Mouse (Mus musculus) NIH3T3 (cell line): ENCODE results near the gene Grin2d.

Source experiments
- DNase-seq: peaks from one replicate; pipeline ENCODE4 v3.0.0-alpha.2; 2012; ENCODE audit warnings: low read depth

The Grin2d gene

DNA sequence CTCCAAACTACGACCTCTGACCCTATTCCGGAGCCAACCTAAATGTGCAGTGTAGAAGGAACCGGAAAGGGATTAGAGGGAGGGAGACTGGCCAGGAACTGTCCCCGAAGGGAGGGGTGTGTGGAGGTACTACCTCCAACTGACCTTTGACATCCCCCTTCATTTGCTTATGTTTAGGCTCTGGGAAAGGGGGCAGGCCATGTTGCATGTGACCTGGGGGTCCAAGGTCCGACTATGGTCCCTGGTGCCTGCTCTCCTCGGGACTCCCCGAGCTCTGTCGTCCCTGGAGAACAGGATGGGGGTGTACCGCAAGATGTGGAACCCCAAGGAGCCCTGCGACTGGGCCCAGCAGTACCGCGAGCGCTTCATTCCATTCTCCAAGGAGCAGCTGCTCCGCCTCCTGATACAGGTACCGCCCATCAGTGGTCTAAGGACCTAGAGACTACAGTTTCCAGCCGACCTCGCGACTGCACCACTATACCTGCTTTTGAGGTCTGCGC lies 19.1 kb upstream of the Grin2d start:
- DNase-seq = peak; percentile 69

GRCm38 (mm10) chr7:45896517-45897257 lies 18.5 kb upstream of the Grin2d start, which contains the start of the genes Syngr4 and Tmem143:
Gene Syngr4, minus strand, starts transcription at chr7:45896714.
Gene Tmem143, plus strand, starts transcription at chr7:45896941.
- peak; percentile 98 for DNase-seq

- DNase-seq = no peak
Observed at GRCm38 (mm10) chr7:45895931-45896516, 17.8 kb upstream of the Grin2d start.

- no peak for DNase-seq
Observed at GRCm38 (mm10) chr7:45892651-45893050, 14.5 kb upstream of the Grin2d start.

DNA sequence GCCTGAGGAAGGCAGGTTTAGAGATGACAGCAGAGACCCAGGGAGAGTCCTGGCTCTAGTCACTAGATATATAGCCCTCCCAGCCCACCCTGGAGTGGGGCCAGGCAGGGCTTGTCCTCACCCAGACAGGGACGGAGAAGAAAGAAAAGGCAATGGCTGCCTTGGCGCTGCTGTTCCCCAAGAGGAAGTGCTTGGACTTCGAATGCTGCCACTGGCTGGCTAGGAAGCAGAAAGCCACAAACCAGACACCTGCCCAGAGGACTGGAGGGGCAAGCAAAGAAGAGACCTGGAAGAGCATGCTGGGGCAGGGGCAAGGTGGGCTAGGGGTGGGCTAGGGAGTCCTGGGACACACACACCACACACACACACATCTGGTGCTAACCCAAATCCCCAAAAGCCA lies 9.1 kb upstream of the Grin2d start:
- DNase-seq = no peak

- no peak for DNase-seq
Observed at GRCm38 (mm10) chr7:45881011-45881410, 2.8 kb upstream of the Grin2d start.

GRCm38 (mm10) chr7:45880531-45880930 lies 2.4 kb upstream of the Grin2d start:
- no peak for DNase-seq

DNA sequence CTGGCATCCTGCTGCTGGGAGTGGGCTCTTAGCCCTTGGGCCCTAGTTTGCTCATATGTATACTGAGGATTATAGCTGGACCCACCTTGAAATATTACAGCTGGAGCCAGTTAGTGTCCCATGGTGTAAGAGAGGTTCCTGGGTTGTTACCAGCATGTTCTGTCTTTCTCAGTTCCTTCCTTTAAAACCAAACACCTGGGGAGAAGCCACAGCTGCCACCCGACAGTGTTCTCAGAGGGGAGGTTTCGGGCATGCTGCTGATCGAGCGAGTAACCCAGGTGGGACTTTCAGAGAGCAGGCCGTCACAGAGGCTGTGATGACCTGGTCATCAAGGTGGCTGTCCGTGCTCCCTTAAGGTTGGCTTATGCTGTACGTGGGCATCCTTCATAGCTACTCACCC lies 1.3 kb downstream of the Grin2d start:
- no peak for DNase-seq

- peak; percentile 71 for DNase-seq
Observed at GRCm38 (mm10) chr7:45873061-45873947, 4.9 kb downstream of the Grin2d start.

- DNase-seq = peak; percentile 95
Observed at GRCm38 (mm10) chr7:45872624-45873023, 5.6 kb downstream of the Grin2d start, which contains the start of gene Kdelr1. Gene Kdelr1, plus strand, starts transcription at chr7:45872772.

DNA sequence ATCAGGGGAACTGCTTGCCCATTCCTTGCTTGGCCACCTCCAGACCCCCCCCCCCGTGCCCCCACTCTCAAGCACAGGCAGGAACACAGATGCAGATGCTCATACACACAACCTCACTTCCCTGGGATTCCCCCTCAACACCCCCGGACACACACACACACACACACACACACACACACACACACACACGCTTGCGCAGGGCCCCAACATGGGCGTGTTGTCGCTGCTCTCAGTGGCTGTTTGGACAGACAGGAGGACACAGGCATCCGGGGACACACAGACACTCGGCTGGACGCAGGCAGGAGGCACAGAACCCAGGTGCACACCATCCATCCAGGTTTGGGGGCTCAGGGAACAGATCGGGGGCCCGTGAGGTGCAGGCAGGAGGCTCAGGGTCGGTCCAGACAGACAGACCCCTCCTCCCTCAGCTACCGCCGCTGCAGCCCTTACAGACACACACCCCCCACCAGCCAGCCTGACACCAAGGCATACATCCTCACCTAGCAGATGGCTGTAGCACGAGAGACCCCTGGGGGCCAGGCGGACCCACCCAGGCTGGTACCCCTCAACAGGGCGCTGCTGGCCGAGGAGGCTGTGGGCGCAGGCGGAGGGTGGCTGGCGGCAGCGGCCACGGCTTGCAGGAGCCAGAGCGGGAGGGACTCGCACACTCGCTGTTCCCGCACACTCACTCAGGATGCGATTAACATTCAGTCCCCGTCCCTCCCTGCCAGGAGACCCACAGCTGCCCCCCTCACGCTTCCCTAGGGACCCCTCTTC lies 7.7 kb downstream of the Grin2d start:
- DNase-seq = no peak

GRCm38 (mm10) chr7:45869787-45870186 lies 8.4 kb downstream of the Grin2d start:
- DNase-seq = no peak

- DNase-seq = no peak
Observed at GRCm38 (mm10) chr7:45869107-45869670, 9.0 kb downstream of the Grin2d start.

GRCm38 (mm10) chr7:45867871-45868270 lies 10.3 kb downstream of the Grin2d start:
- no peak for DNase-seq

DNA sequence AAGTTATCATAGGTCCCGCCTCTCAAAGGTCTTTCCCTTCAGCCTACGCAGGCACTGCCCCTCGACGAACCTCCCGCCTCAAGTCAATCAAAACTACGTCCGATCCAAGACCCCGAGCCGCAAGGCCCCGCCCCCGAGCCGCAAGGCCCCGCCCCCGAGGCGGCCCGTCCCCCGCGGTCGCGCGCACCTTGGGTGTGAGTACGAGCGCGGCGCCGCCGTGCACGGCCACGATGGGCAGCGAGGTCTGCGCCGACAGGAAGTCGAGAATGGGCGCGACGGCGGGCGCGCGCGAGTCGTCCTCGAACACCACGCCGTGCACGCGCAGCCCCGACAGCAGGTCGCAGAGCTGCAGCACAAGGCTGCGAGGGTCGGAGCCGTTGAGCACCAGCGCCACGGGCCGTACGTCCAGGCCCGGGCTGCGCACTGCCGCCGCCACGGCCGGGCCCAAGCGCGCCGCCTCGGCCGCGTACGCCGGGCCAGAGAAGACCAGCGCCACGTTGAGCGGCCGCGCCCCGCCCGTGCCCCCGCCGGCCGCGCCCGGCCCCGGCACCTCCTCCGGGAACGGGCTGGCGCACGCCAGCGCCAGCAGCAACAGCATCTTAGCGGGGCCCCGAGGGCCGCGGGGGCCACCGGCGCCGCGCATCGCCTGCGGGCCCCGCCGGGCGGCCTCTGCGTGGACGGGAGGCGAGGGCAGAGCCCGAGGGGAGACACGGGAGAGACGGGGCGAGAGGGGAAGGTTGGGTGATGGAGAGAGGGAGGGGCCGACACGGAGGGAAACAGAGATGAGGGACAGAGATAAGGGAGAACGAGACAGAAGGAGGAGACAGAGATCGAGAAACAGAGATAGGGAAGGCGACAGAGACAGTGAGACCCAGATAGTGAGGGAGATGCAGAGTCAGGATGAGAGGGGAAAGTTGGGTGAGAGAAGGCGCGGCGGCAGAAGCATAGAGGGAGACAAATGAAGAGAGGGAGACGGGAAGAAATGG lies 12.0 kb downstream of the Grin2d start:
- DNase-seq = peak; percentile 98

- no peak for DNase-seq
Observed at GRCm38 (mm10) chr7:45864435-45864834, 13.7 kb downstream of the Grin2d start.

DNA sequence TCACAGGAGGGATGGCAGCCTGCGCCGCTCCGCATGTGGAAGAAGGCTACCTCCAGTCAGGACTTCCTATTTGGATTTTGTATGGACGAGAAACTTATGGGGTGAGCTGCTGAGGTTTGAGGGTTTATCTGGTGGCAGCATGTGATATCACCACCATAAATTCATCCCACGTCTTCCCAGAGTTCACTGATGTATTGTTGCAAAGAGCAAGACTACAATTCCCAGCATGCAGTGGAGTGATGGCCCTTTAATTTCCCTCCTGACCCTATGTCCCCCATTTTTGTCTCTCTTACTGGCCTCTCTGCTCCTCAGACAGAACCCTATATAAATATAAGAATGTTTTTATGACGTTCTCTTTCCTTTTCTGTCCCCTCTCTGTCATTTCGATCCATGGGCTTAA lies 15.4 kb downstream of the Grin2d start:
- no peak for DNase-seq

DNA sequence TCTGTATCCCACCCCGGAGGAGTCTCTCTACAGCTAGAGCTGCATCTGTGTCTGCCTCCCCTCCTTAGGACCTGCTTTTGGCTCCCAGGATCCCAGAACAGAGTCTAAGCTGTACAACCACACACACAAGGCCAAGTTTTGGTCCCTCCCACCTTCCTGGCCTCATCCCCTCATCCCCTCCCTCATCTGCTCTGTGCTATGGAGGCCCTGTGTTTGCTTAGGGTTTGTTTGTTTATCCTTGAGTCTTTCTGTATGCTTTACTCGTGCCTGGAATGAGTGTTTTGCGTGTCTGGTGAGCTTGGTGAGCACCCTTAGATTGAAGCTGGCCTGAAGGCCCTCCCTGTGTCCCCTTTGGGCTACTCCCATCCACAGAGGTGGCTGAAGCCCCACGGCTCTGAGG lies 19.2 kb downstream of the Grin2d start:
- no peak for DNase-seq

GRCm38 (mm10) chr7:45856950-45857901 lies 21.0 kb downstream of the Grin2d start:
- no peak for DNase-seq
